Mouse (Mus musculus): ENCODE data around the gene Zfp853. TPM values are rescaled to one million over a fixed set of nuclear protein-coding genes. Genes with fewer than 3 reads are reported as not detected.
A peak's percentile ranks its signal among the peaks of the same experiment; 100 is the strongest.

Gene Zfp853
- polyA plus RNA-seq, 1 experiment from 2014 or later, result not detected

DNA sequence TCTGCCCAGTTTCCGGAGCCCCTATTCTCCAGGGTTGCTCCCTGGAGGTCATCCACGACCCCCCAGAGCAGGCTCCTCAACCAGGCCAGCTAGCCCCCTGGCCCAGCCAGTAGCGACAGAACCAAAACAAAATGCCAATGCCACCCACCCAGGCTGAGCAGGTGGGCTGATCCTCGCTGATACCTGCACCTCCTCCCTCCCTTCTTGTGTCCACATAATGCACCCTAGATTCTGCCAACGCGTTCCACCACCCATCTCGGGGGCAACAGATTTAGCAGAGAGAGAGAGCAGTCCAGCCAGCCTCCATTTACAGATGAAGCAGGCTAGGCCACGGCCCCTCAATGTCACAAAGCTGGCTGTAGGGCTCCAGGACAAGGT, 24.4 kb downstream of the Zfp853 start:
- Histone ChIP-seq H3K9ac (ENCODE audit: low read depth, low read length) (no peak overlapping the region), H3K27me3 (ENCODE audit: control insufficient read depth, insufficient read depth, low read depth, low read length) (peaks cover 3% of the 10 kb centered on the region; the same call in 1 of the 2 replicates), H3K4me3 (ENCODE audit: low read depth, low read length) (peak overlapping the region; percentile 73), H3K9me3 (replicated peaks; ENCODE audit: control insufficient read depth, low read length) (no peaks in the 10 kb centered on the region), H3K36me3 (ENCODE audit: control insufficient read depth, insufficient read depth) (no peaks in the 10 kb centered on the region), H3K4me1 (ENCODE audit: control insufficient read depth, low read depth, low read length) (no peaks in the 10 kb centered on the region; the same call in none of the 2 replicates), H3K27ac (ENCODE audit: low read length) (no peak overlapping the region), H3K4me2 (ENCODE audit: low read depth, low read length) (peak overlapping the region; percentile 80)
- WGBS (ENCODE audit: insufficient replicate concordance), result 30% methylated on average over 8 of the region's 8 CpGs
- ATAC-seq (ENCODE audit: low read depth), result no peak

DNA sequence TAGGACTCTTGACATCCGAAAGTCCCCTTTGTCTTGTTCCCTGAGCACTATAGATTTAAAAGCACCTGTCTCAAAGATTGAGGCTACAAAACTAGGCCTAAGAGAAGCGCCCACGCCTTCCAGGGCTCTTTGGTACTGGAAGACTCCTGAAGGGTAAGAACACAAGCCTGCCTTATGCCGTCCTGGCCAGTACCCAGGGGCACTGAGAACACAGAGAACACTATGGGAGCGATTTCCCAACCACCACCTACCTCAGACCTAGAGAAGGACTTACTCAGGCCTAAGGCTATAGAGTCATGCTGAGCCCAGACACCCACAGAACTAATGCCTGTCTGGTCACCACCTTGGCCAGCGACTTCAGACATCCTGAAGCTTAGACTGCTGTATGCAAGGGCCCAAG, 26.6 kb downstream of the Zfp853 start:
- H3K27ac ChIP-seq (ENCODE audit: low read length), result no peak overlapping the region
- no peaks in the 10 kb centered on the region for H3K9me3 ChIP-seq (replicated peaks; ENCODE audit: control insufficient read depth, low read length)
- H3K4me1 ChIP-seq (ENCODE audit: control insufficient read depth, low read depth, low read length), result no peaks in the 10 kb centered on the region; the same call in none of the 2 replicates
- H3K4me2 ChIP-seq (ENCODE audit: low read depth, low read length), result no peak overlapping the region
- 56% methylated on average over 6 of the region's 6 CpGs for whole genome bisulfite sequencing (ENCODE audit: insufficient replicate concordance)
- peaks cover 3% of the 10 kb centered on the region; the same call in 1 of the 2 replicates for H3K27me3 ChIP-seq (ENCODE audit: control insufficient read depth, insufficient read depth, low read depth, low read length)
- no peak for ATAC-seq (ENCODE audit: low read depth)
- no peaks in the 10 kb centered on the region for H3K36me3 ChIP-seq (ENCODE audit: control insufficient read depth, insufficient read depth)
- H3K9ac ChIP-seq (ENCODE audit: low read depth, low read length), result no peak overlapping the region
- H3K4me3 ChIP-seq (ENCODE audit: low read depth, low read length), result no peak overlapping the region

DNA sequence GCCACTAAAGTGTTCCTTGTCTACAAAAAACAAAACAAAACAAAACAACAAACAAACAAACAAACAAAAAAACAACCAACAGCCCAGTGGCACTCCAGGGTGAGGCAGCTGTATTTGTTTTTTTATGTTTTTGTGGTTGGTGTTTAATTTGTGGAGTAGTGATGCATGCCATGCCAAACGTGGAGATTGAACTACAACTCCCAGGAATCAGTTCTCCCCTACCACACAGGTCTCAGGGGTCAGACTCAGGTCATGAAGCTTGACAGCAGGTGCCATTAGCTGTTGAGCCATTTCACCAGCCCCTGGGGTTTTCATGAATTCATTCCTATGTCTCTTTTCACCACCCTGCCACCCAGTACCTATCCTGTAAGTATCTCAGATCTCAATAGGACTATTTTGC, 28.0 kb downstream of the Zfp853 start:
- Histone ChIP-seq H3K27ac (ENCODE audit: low read length) (no peak overlapping the region), H3K27me3 (ENCODE audit: control insufficient read depth, insufficient read depth, low read depth, low read length) (peaks cover 3% of the 10 kb centered on the region; the same call in 1 of the 2 replicates), H3K36me3 (ENCODE audit: control insufficient read depth, insufficient read depth) (no peaks in the 10 kb centered on the region), H3K4me2 (ENCODE audit: low read depth, low read length) (no peak overlapping the region), H3K9ac (ENCODE audit: low read depth, low read length) (no peak overlapping the region), H3K4me1 (ENCODE audit: control insufficient read depth, low read depth, low read length) (no peaks in the 10 kb centered on the region; the same call in none of the 2 replicates), H3K4me3 (ENCODE audit: low read depth, low read length) (no peak overlapping the region), H3K9me3 (replicated peaks; ENCODE audit: control insufficient read depth, low read length) (no peaks in the 10 kb centered on the region)
- ATAC-seq (ENCODE audit: low read depth), result no peak
- 27% methylated on average over 1 of the region's 1 CpGs for WGBS (ENCODE audit: insufficient replicate concordance)

DNA sequence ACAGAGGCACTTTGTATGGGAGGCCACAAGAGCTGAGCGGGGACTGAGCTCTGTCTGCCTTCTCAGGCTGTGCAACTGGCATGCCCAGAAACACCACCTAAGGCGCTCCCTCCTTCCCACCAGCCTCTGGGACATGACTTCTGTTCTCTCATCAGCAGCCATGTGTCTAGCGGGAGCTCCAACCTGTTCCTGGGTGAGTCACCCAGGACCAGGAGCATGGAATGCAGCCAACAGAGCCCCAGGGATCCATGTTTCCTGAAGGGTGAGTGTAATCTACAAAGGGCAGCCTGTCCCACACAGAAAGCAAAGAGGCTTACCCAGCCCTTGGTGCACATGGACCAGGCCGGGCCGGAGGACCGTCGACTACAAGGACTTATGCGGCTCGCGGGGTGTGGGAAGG, 28.7 kb downstream of the Zfp853 start:
- Histone ChIP-seq H3K9ac (ENCODE audit: low read depth, low read length) (no peak overlapping the region), H3K27ac (ENCODE audit: low read length) (no peak overlapping the region), H3K4me3 (ENCODE audit: low read depth, low read length) (no peak overlapping the region), H3K4me2 (ENCODE audit: low read depth, low read length) (no peak overlapping the region), H3K9me3 (replicated peaks; ENCODE audit: control insufficient read depth, low read length) (no peaks in the 10 kb centered on the region), H3K4me1 (ENCODE audit: control insufficient read depth, low read depth, low read length) (no peaks in the 10 kb centered on the region; the same call in none of the 2 replicates), H3K27me3 (ENCODE audit: control insufficient read depth, insufficient read depth, low read depth, low read length) (peaks cover 3% of the 10 kb centered on the region; the same call in 1 of the 2 replicates), H3K36me3 (ENCODE audit: control insufficient read depth, insufficient read depth) (no peaks in the 10 kb centered on the region)
- 80% methylated on average over 10 of the region's 10 CpGs for WGBS (ENCODE audit: insufficient replicate concordance)
- no peak for ATAC-seq (ENCODE audit: low read depth)

DNA sequence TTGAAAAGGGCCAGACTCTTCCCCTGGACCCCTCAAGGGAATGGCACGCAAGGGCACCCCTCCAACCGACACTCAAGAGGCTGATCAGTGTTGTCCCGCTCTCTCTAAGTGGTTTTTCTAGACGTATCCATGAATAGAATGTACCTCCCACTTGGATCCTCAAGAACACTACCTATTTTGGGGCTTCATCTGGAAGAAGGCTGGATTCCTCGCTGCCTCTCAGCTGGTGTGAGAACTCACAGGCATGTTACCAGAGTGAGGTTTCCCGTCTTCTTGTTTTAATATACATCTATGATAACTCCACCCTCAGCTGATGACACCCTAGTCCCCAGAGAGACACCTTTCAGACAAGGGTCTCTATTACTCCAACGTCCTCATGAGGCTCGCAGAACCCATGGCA, 31.8 kb downstream of the Zfp853 start:
- no peak for ATAC-seq (ENCODE audit: low read depth)
- Histone ChIP-seq H3K36me3 (ENCODE audit: control insufficient read depth, insufficient read depth) (no peaks in the 10 kb centered on the region), H3K27ac (ENCODE audit: low read length) (no peak overlapping the region), H3K4me3 (ENCODE audit: low read depth, low read length) (no peak overlapping the region), H3K9me3 (replicated peaks; ENCODE audit: control insufficient read depth, low read length) (no peaks in the 10 kb centered on the region), H3K9ac (ENCODE audit: low read depth, low read length) (no peak overlapping the region), H3K4me1 (ENCODE audit: control insufficient read depth, low read depth, low read length) (no peaks in the 10 kb centered on the region), H3K4me2 (ENCODE audit: low read depth, low read length) (no peak overlapping the region), H3K27me3 (ENCODE audit: control insufficient read depth, insufficient read depth, low read depth, low read length) (peaks cover 7% of the 10 kb centered on the region)
- 71% methylated on average over 8 of the region's 8 CpGs for WGBS (ENCODE audit: insufficient replicate concordance)

DNA sequence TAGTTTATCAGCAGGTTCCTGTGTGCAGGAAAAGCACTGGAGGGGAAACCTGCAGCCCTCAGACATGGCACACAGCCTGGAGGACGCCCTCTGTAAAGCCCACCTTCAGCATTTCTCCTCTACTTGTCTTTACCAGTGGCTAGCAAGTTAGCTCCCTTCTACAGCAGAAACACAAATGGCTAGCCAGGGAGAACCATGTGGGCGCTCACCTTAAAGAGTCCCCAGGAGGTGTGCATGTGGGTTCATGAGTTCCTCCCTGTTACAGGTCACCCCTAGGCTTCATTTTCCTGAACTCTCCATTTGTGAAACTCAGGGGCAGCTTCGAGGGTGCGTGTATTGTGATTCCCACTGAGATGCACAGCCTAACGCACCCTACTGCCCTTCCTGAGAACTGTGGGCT, 37.6 kb downstream of the Zfp853 start:
- Histone ChIP-seq H3K9ac (ENCODE audit: low read depth, low read length) (no peak overlapping the region), H3K27ac (ENCODE audit: low read length) (no peak overlapping the region), H3K27me3 (ENCODE audit: control insufficient read depth, insufficient read depth, low read depth, low read length) (peaks cover 65% of the 10 kb centered on the region), H3K4me3 (ENCODE audit: low read depth, low read length) (no peak overlapping the region), H3K4me1 (ENCODE audit: control insufficient read depth, low read depth, low read length) (peaks cover 8% of the 10 kb centered on the region), H3K36me3 (ENCODE audit: control insufficient read depth, insufficient read depth) (no peaks in the 10 kb centered on the region), H3K4me2 (ENCODE audit: low read depth, low read length) (no peak overlapping the region), H3K9me3 (replicated peaks; ENCODE audit: control insufficient read depth, low read length) (no peaks in the 10 kb centered on the region)
- ATAC-seq (ENCODE audit: low read depth), result no peak
- WGBS (ENCODE audit: insufficient replicate concordance), result 60% methylated on average over 5 of the region's 5 CpGs

DNA sequence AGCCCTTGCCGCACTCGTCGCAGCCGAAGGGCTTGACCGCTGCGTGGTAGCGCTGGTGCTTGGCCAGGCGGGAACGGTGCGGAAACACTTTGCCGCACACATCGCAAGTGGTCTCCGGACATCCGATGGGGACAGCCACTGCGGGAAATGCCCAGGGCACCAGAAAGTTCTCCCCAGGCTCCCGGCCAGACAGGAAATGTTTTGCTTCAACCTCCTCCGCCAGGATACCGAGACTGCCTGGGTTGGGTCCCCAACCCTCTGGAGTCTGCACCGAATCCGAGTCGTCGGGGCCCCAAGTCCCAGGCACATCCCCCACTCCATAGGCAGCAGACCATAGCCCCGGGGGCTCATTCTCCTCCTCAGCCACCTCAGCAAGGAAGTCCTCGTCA, 38.3 kb downstream of the Zfp853 start:
- ATAC-seq (ENCODE audit: low read depth), result no peak
- 11% methylated on average over 24 of the region's 24 CpGs for WGBS (ENCODE audit: insufficient replicate concordance)
- peaks cover 8% of the 10 kb centered on the region for H3K4me1 ChIP-seq (ENCODE audit: control insufficient read depth, low read depth, low read length)
- no peak overlapping the region for H3K9ac ChIP-seq (ENCODE audit: low read depth, low read length)
- H3K4me2 ChIP-seq (ENCODE audit: low read depth, low read length), result no peak overlapping the region
- H3K27me3 ChIP-seq (ENCODE audit: control insufficient read depth, insufficient read depth, low read depth, low read length), result peaks cover 65% of the 10 kb centered on the region
- no peak overlapping the region for H3K4me3 ChIP-seq (ENCODE audit: low read depth, low read length)
- H3K27ac ChIP-seq (ENCODE audit: low read length), result no peak overlapping the region
- no peaks in the 10 kb centered on the region for H3K36me3 ChIP-seq (ENCODE audit: control insufficient read depth, insufficient read depth)
- H3K9me3 ChIP-seq (replicated peaks; ENCODE audit: control insufficient read depth, low read length), result no peaks in the 10 kb centered on the region

DNA sequence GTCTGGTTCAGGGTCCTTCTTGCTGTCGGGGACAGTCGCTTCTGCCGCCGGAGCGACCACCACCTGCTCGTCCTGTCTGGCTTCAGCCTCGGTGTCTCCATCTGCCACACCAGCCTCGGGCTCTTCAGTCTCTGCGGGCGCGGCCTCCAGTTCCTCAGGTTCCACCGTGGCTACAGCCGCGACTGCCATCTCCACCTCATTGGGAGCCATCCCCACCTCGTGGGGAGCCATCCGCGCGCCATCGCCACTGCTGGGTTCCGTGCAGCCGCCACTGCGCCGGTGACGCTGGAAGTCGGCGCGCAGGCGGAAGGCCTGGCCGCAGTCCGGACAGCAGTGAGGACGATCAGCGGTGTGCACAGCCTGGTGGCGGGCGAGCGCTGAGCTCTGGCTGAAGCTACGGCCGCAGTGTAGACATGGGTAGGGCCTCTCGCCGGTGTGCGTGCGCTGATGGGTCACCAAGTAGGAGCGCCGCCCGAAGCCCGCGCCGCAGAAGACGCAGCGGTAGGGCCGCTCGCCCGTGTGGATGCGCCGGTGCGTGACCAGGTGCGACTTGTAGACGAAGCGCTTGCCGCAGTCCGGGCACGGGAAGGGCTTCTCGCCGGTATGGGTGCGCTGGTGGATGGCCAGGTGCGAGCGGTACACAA, 38.8 kb downstream of the Zfp853 start:
- ATAC-seq (ENCODE audit: low read depth), result no peak
- Histone ChIP-seq H3K36me3 (ENCODE audit: control insufficient read depth, insufficient read depth) (no peaks in the 10 kb centered on the region), H3K27ac (ENCODE audit: low read length) (no peak overlapping the region), H3K9me3 (replicated peaks; ENCODE audit: control insufficient read depth, low read length) (no peaks in the 10 kb centered on the region), H3K4me2 (ENCODE audit: low read depth, low read length) (no peak overlapping the region), H3K4me1 (ENCODE audit: control insufficient read depth, low read depth, low read length) (peaks cover 8% of the 10 kb centered on the region), H3K4me3 (ENCODE audit: low read depth, low read length) (no peak overlapping the region; the same call in 1 of the 2 replicates), H3K27me3 (ENCODE audit: control insufficient read depth, insufficient read depth, low read depth, low read length) (peaks cover 65% of the 10 kb centered on the region), H3K9ac (ENCODE audit: low read depth, low read length) (no peak overlapping the region)
- WGBS (ENCODE audit: insufficient replicate concordance), result 5% methylated on average over 66 of the region's 66 CpGs

DNA sequence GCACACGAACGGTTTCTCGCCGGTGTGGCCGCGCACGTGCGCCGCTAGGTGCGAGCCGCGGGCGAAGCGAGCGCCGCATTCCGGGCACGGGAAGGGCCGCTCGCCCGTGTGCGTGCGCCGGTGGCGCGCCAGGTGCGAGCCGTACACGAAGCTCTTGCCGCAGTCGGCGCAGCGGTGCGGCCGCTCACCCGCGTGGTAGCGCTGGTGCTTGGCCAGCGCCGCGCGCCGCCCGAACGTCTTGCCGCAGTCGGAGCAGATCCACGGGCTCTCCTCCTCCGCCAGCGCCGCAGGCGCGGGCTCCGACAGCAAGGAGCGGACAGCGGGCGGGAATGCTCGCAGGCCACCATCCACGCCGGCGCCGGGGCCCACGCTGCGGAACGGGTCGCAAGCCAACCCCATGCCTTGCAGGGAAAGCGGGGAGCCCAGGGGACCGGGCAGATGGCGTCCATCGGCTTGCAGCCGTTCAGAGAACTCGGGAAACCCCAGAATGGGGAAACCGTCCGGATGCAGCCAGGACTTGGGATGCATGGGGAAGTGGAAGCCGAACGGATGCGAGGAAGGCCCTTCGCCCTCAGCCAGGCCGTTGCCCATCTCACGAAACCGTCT, 39.4 kb downstream of the Zfp853 start:
- H3K9me3 ChIP-seq (replicated peaks; ENCODE audit: control insufficient read depth, low read length), result no peaks in the 10 kb centered on the region
- WGBS (ENCODE audit: insufficient replicate concordance), result 3% methylated on average over 71 of the region's 81 CpGs
- peaks cover 8% of the 10 kb centered on the region for H3K4me1 ChIP-seq (ENCODE audit: control insufficient read depth, low read depth, low read length)
- H3K4me2 ChIP-seq (ENCODE audit: low read depth, low read length), result peak overlapping the region; percentile 49
- ATAC-seq (ENCODE audit: low read depth), result no peak
- no peak overlapping the region for H3K9ac ChIP-seq (ENCODE audit: low read depth, low read length)
- H3K36me3 ChIP-seq (ENCODE audit: control insufficient read depth, insufficient read depth), result no peaks in the 10 kb centered on the region
- H3K27ac ChIP-seq (ENCODE audit: low read length), result no peak overlapping the region
- H3K4me3 ChIP-seq (ENCODE audit: low read depth, low read length), result peak overlapping the region; percentile 34
- peaks cover 65% of the 10 kb centered on the region for H3K27me3 ChIP-seq (ENCODE audit: control insufficient read depth, insufficient read depth, low read depth, low read length)

All from liver, embryonic 16.5 days (tissue).